Mouse (Mus musculus): Measurements from ENCODE around the gene Slc27a1. TPM values are rescaled to one million over a fixed set of nuclear protein-coding genes. Genes with fewer than 3 reads are reported as not detected.

Gene Slc27a1
- polyA plus RNA-seq, 1 experiment from 2014 or later: 22.6 TPM

- Histone ChIP-seq H3K4me3 (peak within 1 kb of the TSS; percentile 44), H3K9me3 (replicated peaks) (no peaks in the 10 kb centered on the region), H3K36me3 (no peaks in the 10 kb centered on the region), H3K9ac (peak within 1 kb of the TSS; percentile 38; the same call in 1 of the 2 replicates), H3K4me2 (peak within 1 kb of the TSS; percentile 66), H3K27ac (ENCODE audit: poor library complexity, severe bottlenecking) (no peak within 1 kb of the TSS), H3K4me1 (replicated peaks) (peaks cover 20% of the 10 kb centered on the region), H3K27me3 (replicated peaks) (peaks cover 80% of the 10 kb centered on the region)
- ATAC-seq (ENCODE audit: insufficient number of reproducible peaks, low FRiP score): no peak
- 5% methylated on average over 70 of the region's 70 CpGs for WGBS
Observed at GRCm38 (mm10) chr8:71558071-71558957, 10.4 kb upstream of the Slc27a1 start, which contains the start of gene Tmem221. TSS of gene Tmem221 (minus strand) at chr8:71558871.

- Histone ChIP-seq H3K4me3 (peak overlapping the region; percentile 44), H3K9me3 (replicated peaks) (peaks cover 3% of the 10 kb centered on the region; the same call in 1 of the 2 replicates), H3K27me3 (replicated peaks) (peaks cover 88% of the 10 kb centered on the region), H3K36me3 (no peaks in the 10 kb centered on the region), H3K9ac (peak overlapping the region; percentile 38; the same call in 1 of the 2 replicates), H3K27ac (ENCODE audit: poor library complexity, severe bottlenecking) (no peak overlapping the region), H3K4me2 (peak overlapping the region; percentile 66), H3K4me1 (replicated peaks) (peaks cover 20% of the 10 kb centered on the region)
- WGBS: 1% methylated on average over 24 of the region's 24 CpGs
- peak; percentile 70 for ATAC-seq (ENCODE audit: insufficient number of reproducible peaks, low FRiP score)
Observed at GRCm38 (mm10) chr8:71558958-71559690, 9.6 kb upstream of the Slc27a1 start.

GRCm38 (mm10) chr8:71560071-71560470 is 8.6 kb upstream of the Slc27a1 start:
- 48% methylated on average over 3 of the region's 3 CpGs for WGBS

GRCm38 (mm10) chr8:71560765-71561164 is 7.9 kb upstream of the Slc27a1 start:
- H3K27ac ChIP-seq (ENCODE audit: poor library complexity, severe bottlenecking): no peak overlapping the region
- peaks cover 20% of the 10 kb centered on the region for H3K4me1 ChIP-seq (replicated peaks)
- no peaks in the 10 kb centered on the region for H3K36me3 ChIP-seq
- no peak for ATAC-seq (ENCODE audit: insufficient number of reproducible peaks, low FRiP score)
- H3K27me3 ChIP-seq (replicated peaks): peaks cover 89% of the 10 kb centered on the region
- H3K4me2 ChIP-seq: no peak overlapping the region
- peaks cover 7% of the 10 kb centered on the region; the same call in 1 of the 2 replicates for H3K9me3 ChIP-seq (replicated peaks)
- no peak overlapping the region for H3K4me3 ChIP-seq
- 78% methylated on average over 5 of the region's 5 CpGs for WGBS
- H3K9ac ChIP-seq: no peak overlapping the region

More at GRCm38 (mm10) chr8:71560071-71560470, 8.6 kb upstream of the Slc27a1 start:
- H3K27me3 ChIP-seq (replicated peaks): peaks cover 91% of the 10 kb centered on the region
- no peak overlapping the region for H3K27ac ChIP-seq (ENCODE audit: poor library complexity, severe bottlenecking)
- no peak overlapping the region for H3K9ac ChIP-seq
- no peak for ATAC-seq (ENCODE audit: insufficient number of reproducible peaks, low FRiP score)
- peaks cover 7% of the 10 kb centered on the region; the same call in 1 of the 2 replicates for H3K9me3 ChIP-seq (replicated peaks)
- H3K4me1 ChIP-seq (replicated peaks): peaks cover 20% of the 10 kb centered on the region
- H3K4me2 ChIP-seq: no peak overlapping the region
- no peak overlapping the region for H3K4me3 ChIP-seq
- no peaks in the 10 kb centered on the region for H3K36me3 ChIP-seq

GRCm38 (mm10) chr8:71561401-71561800 is 7.3 kb upstream of the Slc27a1 start:
- Histone ChIP-seq H3K36me3 (no peaks in the 10 kb centered on the region), H3K4me1 (replicated peaks) (peaks cover 20% of the 10 kb centered on the region), H3K9ac (no peak overlapping the region), H3K27ac (ENCODE audit: poor library complexity, severe bottlenecking) (no peak overlapping the region), H3K4me3 (no peak overlapping the region), H3K9me3 (replicated peaks) (peaks cover 7% of the 10 kb centered on the region; the same call in 1 of the 2 replicates), H3K27me3 (replicated peaks) (peaks cover 89% of the 10 kb centered on the region), H3K4me2 (no peak overlapping the region)
- WGBS: 4% methylated on average over 15 of the region's 15 CpGs
- no peak for ATAC-seq (ENCODE audit: insufficient number of reproducible peaks, low FRiP score)

- Histone ChIP-seq H3K4me2 (peak overlapping the region; percentile 62), H3K9ac (no peak overlapping the region; the same call in 1 of the 2 replicates), H3K27ac (ENCODE audit: poor library complexity, severe bottlenecking) (no peak overlapping the region), H3K27me3 (replicated peaks) (peaks cover 84% of the 10 kb centered on the region), H3K4me1 (replicated peaks) (peaks cover 20% of the 10 kb centered on the region), H3K36me3 (no peaks in the 10 kb centered on the region), H3K9me3 (replicated peaks) (peaks cover 7% of the 10 kb centered on the region; the same call in 1 of the 2 replicates), H3K4me3 (peak overlapping the region; percentile 29)
- ATAC-seq (ENCODE audit: insufficient number of reproducible peaks, low FRiP score): no peak
- WGBS: 1% methylated on average over 33 of the region's 33 CpGs
Observed at GRCm38 (mm10) chr8:71562751-71563150, 5.9 kb upstream of the Slc27a1 start.

GRCm38 (mm10) chr8:71563992-71564391 is 4.7 kb upstream of the Slc27a1 start:
- no peak for ATAC-seq (ENCODE audit: insufficient number of reproducible peaks, low FRiP score)
- 80% methylated on average over 4 of the region's 4 CpGs for WGBS
- Histone ChIP-seq H3K36me3 (no peaks in the 10 kb centered on the region), H3K4me3 (no peak overlapping the region), H3K9me3 (replicated peaks) (peaks cover 7% of the 10 kb centered on the region; the same call in 1 of the 2 replicates), H3K27me3 (replicated peaks) (peaks cover 84% of the 10 kb centered on the region), H3K4me2 (no peak overlapping the region), H3K4me1 (replicated peaks) (peaks cover 18% of the 10 kb centered on the region), H3K9ac (no peak overlapping the region), H3K27ac (ENCODE audit: poor library complexity, severe bottlenecking) (no peak overlapping the region)

- WGBS: 50% methylated on average over 3 of the region's 3 CpGs
Observed at GRCm38 (mm10) chr8:71566501-71566900, 2.2 kb upstream of the Slc27a1 start, which contains the start of gene Nxnl1. TSS of gene Nxnl1 (minus strand) at chr8:71566601.

GRCm38 (mm10) chr8:71567587-71567986 is 1.1 kb upstream of the Slc27a1 start:
- H3K4me1 ChIP-seq (replicated peaks): peaks cover 31% of the 10 kb centered on the region
- H3K9ac ChIP-seq: no peak overlapping the region
- no peak overlapping the region for H3K27ac ChIP-seq (ENCODE audit: poor library complexity, severe bottlenecking)
- ATAC-seq (ENCODE audit: insufficient number of reproducible peaks, low FRiP score): no peak
- H3K9me3 ChIP-seq (replicated peaks): peaks cover 7% of the 10 kb centered on the region; the same call in 1 of the 2 replicates
- H3K36me3 ChIP-seq: no peaks in the 10 kb centered on the region
- 58% methylated on average over 7 of the region's 7 CpGs for WGBS
- H3K4me2 ChIP-seq: no peak overlapping the region
- H3K27me3 ChIP-seq (replicated peaks): peaks cover 54% of the 10 kb centered on the region
- no peak overlapping the region for H3K4me3 ChIP-seq

More at GRCm38 (mm10) chr8:71566501-71566900, 2.2 kb upstream of the Slc27a1 start, which contains the start of gene Nxnl1:
- no peak within 1 kb of the TSS for H3K4me2 ChIP-seq
- H3K4me3 ChIP-seq: no peak within 1 kb of the TSS
- ATAC-seq (ENCODE audit: insufficient number of reproducible peaks, low FRiP score): no peak
- no peak within 1 kb of the TSS for H3K27ac ChIP-seq (ENCODE audit: poor library complexity, severe bottlenecking)
- peaks cover 7% of the 10 kb centered on the region; the same call in 1 of the 2 replicates for H3K9me3 ChIP-seq (replicated peaks)
- peaks cover 62% of the 10 kb centered on the region for H3K27me3 ChIP-seq (replicated peaks)
- no peaks in the 10 kb centered on the region for H3K36me3 ChIP-seq
- H3K4me1 ChIP-seq (replicated peaks): peaks cover 35% of the 10 kb centered on the region
- no peak within 1 kb of the TSS for H3K9ac ChIP-seq

GRCm38 (mm10) chr8:71568941-71569340 is 259 bp downstream of the Slc27a1 start:
- peak overlapping the region; percentile 94 for H3K4me2 ChIP-seq
- peak overlapping the region; percentile 64; the same call in 1 of the 2 replicates for H3K9ac ChIP-seq
- ATAC-seq (ENCODE audit: insufficient number of reproducible peaks, low FRiP score): no peak
- H3K36me3 ChIP-seq: no peaks in the 10 kb centered on the region
- H3K27me3 ChIP-seq (replicated peaks): peaks cover 41% of the 10 kb centered on the region
- peaks cover 6% of the 10 kb centered on the region; the same call in 1 of the 2 replicates for H3K9me3 ChIP-seq (replicated peaks)
- 36% methylated on average over 6 of the region's 6 CpGs for WGBS
- H3K27ac ChIP-seq (ENCODE audit: poor library complexity, severe bottlenecking): no peak overlapping the region
- H3K4me3 ChIP-seq: peak overlapping the region; percentile 69
- peaks cover 26% of the 10 kb centered on the region for H3K4me1 ChIP-seq (replicated peaks)
